Mouse (Mus musculus) heart, adult 2 months (tissue): ENCODE data around the gene Tgfbi.

Experiments
- CTCF ChIP-seq: fragments of 200-600 bp; IDR thresholded peaks from 2 replicates; pipeline ENCODE4 v1.8.1; 2022; ENCODE audit warnings: antibody characterized with exemption, mild to moderate bottlenecking, moderate library complexity
- EP300 ChIP-seq: fragments of 200-500 bp; IDR thresholded peaks from 2 replicates; pipeline ENCODE4 v1.6.1; 2011; ENCODE audit warnings: low read depth, low read length, control low read depth; ENCODE audit not compliant: insufficient read depth
- POLR2A ChIP-seq: fragments of 200-500 bp; IDR thresholded peaks from 2 replicates; pipeline ENCODE4 v1.6.1; 2011; ENCODE audit warnings: mild to moderate bottlenecking, low read depth, low read length, control low read depth; ENCODE audit not compliant: insufficient read depth

GRCm38 (mm10) chr13:56588454-56589117 lies 20.7 kb upstream of the Tgfbi start:
- TF ChIP-seq CTCF (no peak), POLR2A (no peak), EP300 (no peak)
